Mouse (Mus musculus): ENCODE results near the gene Mustn1. TPM values are rescaled to one million over a fixed set of nuclear protein-coding genes. Genes with fewer than 3 reads are reported as not detected.
A peak's percentile ranks its signal among the peaks of the same experiment; 100 is the strongest.

Gene Mustn1
- polyA plus RNA-seq, 1 experiment from 2014 or later = 0.56 TPM

- Histone ChIP-seq H3K36me3 (peaks cover 10% of the 10 kb centered on the region; the same call in 1 of the 2 replicates), H3K9me3 (replicated peaks) (no peaks in the 10 kb centered on the region), H3K27ac (no peak overlapping the region), H3K27me3 (no peaks in the 10 kb centered on the region), H3K4me3 (replicated peaks) (no peak overlapping the region), H3K9ac (no peak overlapping the region), H3K4me1 (replicated peaks) (peaks cover 21% of the 10 kb centered on the region), H3K4me2 (no peak overlapping the region)
- DNase-seq (peak; percentile 43), ATAC-seq (ENCODE audit: low read depth) (no peak)
- WGBS (ENCODE audit: insufficient replicate concordance) = 16% methylated on average over 5 of the region's 5 CpGs
Measured at GRCm38 (mm10) chr14:30867042-30867441, 12.0 kb upstream of the Mustn1 start.

- WGBS (ENCODE audit: insufficient replicate concordance) = 63% methylated on average over 10 of the region's 10 CpGs
- Histone ChIP-seq H3K4me1 (replicated peaks) (peaks cover 20% of the 10 kb centered on the region), H3K27ac (peak overlapping the region; percentile 60), H3K9me3 (replicated peaks) (no peaks in the 10 kb centered on the region), H3K9ac (no peak overlapping the region), H3K36me3 (peaks cover 15% of the 10 kb centered on the region; the same call in 1 of the 2 replicates), H3K4me2 (no peak overlapping the region), H3K27me3 (no peaks in the 10 kb centered on the region), H3K4me3 (replicated peaks) (no peak overlapping the region)
- DNase-seq (no peak), ATAC-seq (ENCODE audit: low read depth) (no peak)
Measured at GRCm38 (mm10) chr14:30868826-30869225, 10.2 kb upstream of the Mustn1 start.

GRCm38 (mm10) chr14:30869391-30869801 is 9.6 kb upstream of the Mustn1 start:
- H3K36me3 ChIP-seq = peaks cover 21% of the 10 kb centered on the region
- peaks cover 26% of the 10 kb centered on the region for H3K4me1 ChIP-seq (replicated peaks)
- no peak overlapping the region for H3K4me2 ChIP-seq
- ATAC-seq (ENCODE audit: low read depth) = no peak; the same call in 1 of the 2 replicates
- WGBS (ENCODE audit: insufficient replicate concordance) = 64% methylated on average over 8 of the region's 8 CpGs
- no peaks in the 10 kb centered on the region for H3K9me3 ChIP-seq (replicated peaks)
- H3K27me3 ChIP-seq = no peaks in the 10 kb centered on the region
- peak overlapping the region; percentile 60 for H3K27ac ChIP-seq
- DNase-seq = no peak
- H3K4me3 ChIP-seq (replicated peaks) = no peak overlapping the region
- H3K9ac ChIP-seq = no peak overlapping the region

- no peak for DNase-seq
- peak overlapping the region; percentile 60 for H3K27ac ChIP-seq
- no peaks in the 10 kb centered on the region for H3K27me3 ChIP-seq
- H3K4me1 ChIP-seq (replicated peaks) = peaks cover 36% of the 10 kb centered on the region
- WGBS (ENCODE audit: insufficient replicate concordance) = 63% methylated on average over 25 of the region's 25 CpGs
- H3K9ac ChIP-seq = no peak overlapping the region
- H3K9me3 ChIP-seq (replicated peaks) = no peaks in the 10 kb centered on the region
- ATAC-seq (ENCODE audit: low read depth) = no peak
- H3K4me3 ChIP-seq (replicated peaks) = no peak overlapping the region
- peaks cover 23% of the 10 kb centered on the region for H3K36me3 ChIP-seq
- H3K4me2 ChIP-seq = no peak overlapping the region
Measured at GRCm38 (mm10) chr14:30870206-30871147, 8.5 kb upstream of the Mustn1 start.

- 0 out of 2 replicates have a peak overlapping the region, but pooled peaks have one; percentile 3 for H3K9ac ChIP-seq
Measured at GRCm38 (mm10) chr14:30874095-30874700, 4.8 kb upstream of the Mustn1 start.

GRCm38 (mm10) chr14:30875130-30875865 is 3.7 kb upstream of the Mustn1 start:
- no peak overlapping the region for H3K4me2 ChIP-seq
- H3K4me3 ChIP-seq (replicated peaks) = no peak overlapping the region
- H3K9ac ChIP-seq = no peak overlapping the region
- H3K27me3 ChIP-seq = no peaks in the 10 kb centered on the region
- peaks cover 24% of the 10 kb centered on the region for H3K36me3 ChIP-seq
- DNase-seq (no peak), ATAC-seq (ENCODE audit: low read depth) (peak; percentile 63)
- H3K9me3 ChIP-seq (replicated peaks) = no peaks in the 10 kb centered on the region
- peak overlapping the region; percentile 77 for H3K27ac ChIP-seq
- H3K4me1 ChIP-seq (replicated peaks) = peaks cover 45% of the 10 kb centered on the region
- 41% methylated on average over 12 of the region's 12 CpGs for WGBS (ENCODE audit: insufficient replicate concordance)

More at GRCm38 (mm10) chr14:30874095-30874700, 4.8 kb upstream of the Mustn1 start:
- no peak for ATAC-seq (ENCODE audit: low read depth)
- H3K36me3 ChIP-seq = peaks cover 24% of the 10 kb centered on the region
- H3K4me1 ChIP-seq (replicated peaks) = peaks cover 43% of the 10 kb centered on the region
- H3K27me3 ChIP-seq = no peaks in the 10 kb centered on the region
- H3K9me3 ChIP-seq (replicated peaks) = no peaks in the 10 kb centered on the region
- 68% methylated on average over 18 of the region's 18 CpGs for WGBS (ENCODE audit: insufficient replicate concordance)
- no peak overlapping the region for H3K4me2 ChIP-seq
- H3K4me3 ChIP-seq (replicated peaks) = no peak overlapping the region
- peak overlapping the region; percentile 69 for H3K27ac ChIP-seq
- no peak for DNase-seq

GRCm38 (mm10) chr14:30875955-30876354 is 3.0 kb upstream of the Mustn1 start:
- no peaks in the 10 kb centered on the region for H3K27me3 ChIP-seq
- H3K4me2 ChIP-seq = no peak overlapping the region
- peak overlapping the region; percentile 77 for H3K27ac ChIP-seq
- H3K36me3 ChIP-seq = peaks cover 24% of the 10 kb centered on the region
- H3K9ac ChIP-seq = no peak overlapping the region
- H3K4me3 ChIP-seq (replicated peaks) = no peak overlapping the region
- no peak for DNase-seq
- ATAC-seq (ENCODE audit: low read depth) = no peak
- H3K4me1 ChIP-seq (replicated peaks) = peaks cover 46% of the 10 kb centered on the region
- 62% methylated on average over 9 of the region's 9 CpGs for WGBS (ENCODE audit: insufficient replicate concordance)
- no peaks in the 10 kb centered on the region for H3K9me3 ChIP-seq (replicated peaks)

GRCm38 (mm10) chr14:30876451-30876850 is 2.5 kb upstream of the Mustn1 start:
- Histone ChIP-seq H3K4me3 (replicated peaks) (no peak overlapping the region), H3K9me3 (replicated peaks) (no peaks in the 10 kb centered on the region), H3K9ac (no peak overlapping the region), H3K4me2 (no peak overlapping the region), H3K27ac (peak overlapping the region; percentile 77), H3K4me1 (replicated peaks) (peaks cover 46% of the 10 kb centered on the region), H3K36me3 (peaks cover 20% of the 10 kb centered on the region), H3K27me3 (no peaks in the 10 kb centered on the region)
- DNase-seq (no peak), ATAC-seq (ENCODE audit: low read depth) (no peak)
- WGBS (ENCODE audit: insufficient replicate concordance) = 82% methylated on average over 10 of the region's 10 CpGs

GRCm38 (mm10) chr14:30877827-30878226 is 1.2 kb upstream of the Mustn1 start:
- H3K36me3 ChIP-seq = peaks cover 16% of the 10 kb centered on the region
- no peaks in the 10 kb centered on the region for H3K9me3 ChIP-seq (replicated peaks)
- ATAC-seq (ENCODE audit: low read depth) = no peak
- WGBS (ENCODE audit: insufficient replicate concordance) = 78% methylated on average over 3 of the region's 3 CpGs
- H3K4me3 ChIP-seq (replicated peaks) = no peak overlapping the region
- H3K27me3 ChIP-seq = no peaks in the 10 kb centered on the region
- no peak overlapping the region for H3K4me2 ChIP-seq
- DNase-seq = no peak
- no peak overlapping the region for H3K9ac ChIP-seq
- no peak overlapping the region for H3K27ac ChIP-seq
- peaks cover 50% of the 10 kb centered on the region for H3K4me1 ChIP-seq (replicated peaks)

- Histone ChIP-seq H3K36me3 (0 out of 2 replicates have a peak, but pooled peaks cover 5% of the 10 kb centered on the region), H3K9ac (no peak overlapping the region), H3K27ac (no peak overlapping the region), H3K4me3 (replicated peaks) (no peak overlapping the region), H3K27me3 (no peaks in the 10 kb centered on the region), H3K4me2 (no peak overlapping the region), H3K4me1 (replicated peaks) (peaks cover 37% of the 10 kb centered on the region), H3K9me3 (replicated peaks) (no peaks in the 10 kb centered on the region)
- ATAC-seq (ENCODE audit: low read depth) = no peak
- no peak for DNase-seq
- WGBS (ENCODE audit: insufficient replicate concordance) = 71% methylated on average over 9 of the region's 9 CpGs
Measured at GRCm38 (mm10) chr14:30879794-30880193, 794 bp downstream of the Mustn1 start.

- Histone ChIP-seq H3K9ac (no peak overlapping the region), H3K27ac (no peak overlapping the region), H3K4me2 (no peak overlapping the region), H3K9me3 (replicated peaks) (no peaks in the 10 kb centered on the region), H3K36me3 (0 out of 2 replicates have a peak, but pooled peaks cover 5% of the 10 kb centered on the region), H3K27me3 (no peaks in the 10 kb centered on the region), H3K4me3 (replicated peaks) (no peak overlapping the region), H3K4me1 (replicated peaks) (peaks cover 33% of the 10 kb centered on the region)
- ATAC-seq (ENCODE audit: low read depth) (no peak), DNase-seq (no peak)
- 73% methylated on average over 8 of the region's 8 CpGs for WGBS (ENCODE audit: insufficient replicate concordance)
Measured at GRCm38 (mm10) chr14:30880251-30880650, 1.3 kb downstream of the Mustn1 start.
